Mouse (Mus musculus): ENCODE measurements around the gene Polr2c. TPM values are rescaled to one million over a fixed set of nuclear protein-coding genes. Genes with fewer than 3 reads are reported as not detected.
"Not testable (repeated sequence)": the region's sequence is repeated elsewhere in the genome, so short reads cannot be mapped to it uniquely, and the experiment has no call there.

The Polr2c gene
- polyA plus RNA-seq, 1 experiment from 2014 or later: 174 TPM

DNA sequence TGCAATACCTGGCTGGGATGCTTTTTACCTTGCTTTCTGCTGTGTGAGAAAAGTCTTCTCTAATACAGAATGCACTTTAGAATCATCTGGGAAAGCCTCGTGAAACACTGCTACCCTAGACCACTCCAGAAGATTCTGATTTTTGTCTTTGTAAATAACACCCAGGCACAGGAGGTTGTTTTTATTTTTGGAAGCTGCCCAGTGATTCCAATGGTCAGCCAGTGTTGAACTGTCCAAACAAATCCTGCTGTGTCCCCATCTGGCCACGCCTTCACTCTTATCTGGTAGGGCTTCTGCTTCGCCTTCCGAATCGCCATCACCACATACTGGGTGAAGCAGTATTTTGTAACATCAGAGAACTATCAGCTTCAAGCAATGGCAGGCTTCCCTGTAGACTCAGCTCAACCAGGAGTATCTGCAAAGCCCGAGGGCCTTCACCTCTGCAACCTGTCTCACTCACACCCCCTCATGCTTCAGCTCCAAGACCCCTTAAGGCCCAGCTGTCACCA lies 37.5 kb upstream of the Polr2c start:
- Histone ChIP-seq H3K9me3 (replicated peaks; ENCODE audit: control insufficient read depth, low read length) (no peaks in the 10 kb centered on the region), H3K9ac (ENCODE audit: low read length) (no peak overlapping the region), H3K4me2 (ENCODE audit: low read length) (no peak overlapping the region), H3K4me3 (ENCODE audit: low read depth, low read length) (no peak overlapping the region), H3K4me1 (ENCODE audit: control insufficient read depth, insufficient read depth, low read length) (no peaks in the 10 kb centered on the region), H3K27ac (ENCODE audit: low read depth, low read length) (no peak overlapping the region), H3K36me3 (ENCODE audit: control insufficient read depth, insufficient read depth, low read length) (peaks cover 31% of the 10 kb centered on the region), H3K27me3 (replicated peaks; ENCODE audit: control insufficient read depth, insufficient read depth, low read length) (no peaks in the 10 kb centered on the region)
- WGBS: 85% methylated on average over 6 of the region's 6 CpGs
- no peak for DNase-seq (ENCODE audit: low spot score)
- ATAC-seq: no peak

DNA sequence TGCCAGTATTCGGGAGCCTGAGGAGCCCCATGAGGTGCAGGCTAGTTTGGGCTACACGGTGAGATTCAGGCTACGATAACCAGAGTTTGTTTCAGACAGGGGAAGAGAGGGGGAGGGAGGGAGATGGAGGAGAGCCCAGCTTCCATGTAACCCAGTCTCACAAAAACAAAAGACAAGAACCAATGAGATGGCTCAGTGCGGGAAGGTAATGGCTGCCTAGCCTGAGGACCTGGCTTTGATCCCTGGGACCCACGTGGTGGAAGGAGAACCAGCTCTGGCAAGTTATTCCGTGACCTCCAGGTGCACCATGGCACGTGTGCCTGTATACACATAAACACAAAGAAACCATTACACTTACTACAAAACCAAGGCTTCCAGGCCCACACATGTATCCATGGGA lies 36.7 kb upstream of the Polr2c start:
- no peak overlapping the region for H3K4me2 ChIP-seq (ENCODE audit: low read length)
- no peaks in the 10 kb centered on the region for H3K4me1 ChIP-seq (ENCODE audit: control insufficient read depth, insufficient read depth, low read length)
- DNase-seq (ENCODE audit: low spot score) (no peak), ATAC-seq (no peak)
- no peak overlapping the region for H3K27ac ChIP-seq (ENCODE audit: low read depth, low read length)
- WGBS: 83% methylated on average over 7 of the region's 7 CpGs
- H3K9me3 ChIP-seq (replicated peaks; ENCODE audit: control insufficient read depth, low read length): no peaks in the 10 kb centered on the region
- no peak overlapping the region for H3K4me3 ChIP-seq (ENCODE audit: low read depth, low read length)
- H3K9ac ChIP-seq (ENCODE audit: low read length): no peak overlapping the region
- H3K36me3 ChIP-seq (ENCODE audit: control insufficient read depth, insufficient read depth, low read length): peaks cover 38% of the 10 kb centered on the region
- no peaks in the 10 kb centered on the region for H3K27me3 ChIP-seq (replicated peaks; ENCODE audit: control insufficient read depth, insufficient read depth, low read length)

- Histone ChIP-seq H3K9ac (ENCODE audit: low read length) (no peak overlapping the region), H3K27ac (ENCODE audit: low read depth, low read length) (no peak overlapping the region), H3K27me3 (replicated peaks; ENCODE audit: control insufficient read depth, insufficient read depth, low read length) (no peaks in the 10 kb centered on the region), H3K4me1 (ENCODE audit: control insufficient read depth, insufficient read depth, low read length) (no peaks in the 10 kb centered on the region), H3K36me3 (ENCODE audit: control insufficient read depth, insufficient read depth, low read length) (peaks cover 42% of the 10 kb centered on the region), H3K4me3 (ENCODE audit: low read depth, low read length) (no peak overlapping the region), H3K9me3 (replicated peaks; ENCODE audit: control insufficient read depth, low read length) (no peaks in the 10 kb centered on the region), H3K4me2 (ENCODE audit: low read length) (no peak overlapping the region)
- ATAC-seq (no peak), DNase-seq (ENCODE audit: low spot score) (no peak)
- WGBS: 76% methylated on average over 2 of the region's 2 CpGs
Measured at GRCm38 (mm10) chr8:94821381-94821780, 35.9 kb upstream of the Polr2c start.

- H3K27me3 ChIP-seq (replicated peaks; ENCODE audit: control insufficient read depth, insufficient read depth, low read length): no peaks in the 10 kb centered on the region
- H3K4me1 ChIP-seq (ENCODE audit: control insufficient read depth, insufficient read depth, low read length): no peaks in the 10 kb centered on the region
- no peak overlapping the region for H3K4me3 ChIP-seq (ENCODE audit: low read depth, low read length)
- peak; percentile 70 for ATAC-seq
- H3K9ac ChIP-seq (ENCODE audit: low read length): no peak overlapping the region
- no peak overlapping the region for H3K27ac ChIP-seq (ENCODE audit: low read depth, low read length)
- H3K4me2 ChIP-seq (ENCODE audit: low read length): no peak overlapping the region
- H3K36me3 ChIP-seq (ENCODE audit: control insufficient read depth, insufficient read depth, low read length): peaks cover 53% of the 10 kb centered on the region
- peak; percentile 62 for DNase-seq (ENCODE audit: low spot score)
- H3K9me3 ChIP-seq (replicated peaks; ENCODE audit: control insufficient read depth, low read length): no peaks in the 10 kb centered on the region
- WGBS: 78% methylated on average over 23 of the region's 23 CpGs
Measured at GRCm38 (mm10) chr8:94822637-94823560, 34.4 kb upstream of the Polr2c start.

- no peak for ATAC-seq
Measured at GRCm38 (mm10) chr8:94825170-94825569, 32.1 kb upstream of the Polr2c start.

DNA sequence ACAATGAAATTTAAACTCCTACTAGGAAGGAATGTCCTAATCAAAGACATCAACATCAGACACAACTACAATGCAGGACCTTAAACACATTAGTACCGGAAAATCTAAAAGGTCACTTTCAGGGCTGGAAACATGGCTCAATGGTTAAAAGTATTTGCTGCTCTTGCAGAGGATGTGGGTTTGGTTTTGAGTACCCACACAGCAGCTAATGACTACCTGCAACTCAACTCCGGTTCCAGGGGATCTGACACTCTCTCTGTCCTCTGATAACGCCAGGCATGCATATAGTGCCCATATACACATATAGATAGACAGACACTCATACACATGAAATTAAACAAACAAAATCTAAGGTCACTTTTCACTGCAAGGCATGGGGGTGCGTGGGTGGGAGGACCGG lies 31.0 kb upstream of the Polr2c start:
- no peaks in the 10 kb centered on the region for H3K9me3 ChIP-seq (replicated peaks; ENCODE audit: control insufficient read depth, low read length)
- H3K9ac ChIP-seq (ENCODE audit: low read length): no peak overlapping the region
- no peaks in the 10 kb centered on the region for H3K4me1 ChIP-seq (ENCODE audit: control insufficient read depth, insufficient read depth, low read length)
- 93% methylated on average over 5 of the region's 5 CpGs for WGBS
- H3K27ac ChIP-seq (ENCODE audit: low read depth, low read length): no peak overlapping the region
- no peak for DNase-seq (ENCODE audit: low spot score)
- H3K4me2 ChIP-seq (ENCODE audit: low read length): no peak overlapping the region
- H3K27me3 ChIP-seq (replicated peaks; ENCODE audit: control insufficient read depth, insufficient read depth, low read length): no peaks in the 10 kb centered on the region
- H3K36me3 ChIP-seq (ENCODE audit: control insufficient read depth, insufficient read depth, low read length): peaks cover 68% of the 10 kb centered on the region
- no peak overlapping the region for H3K4me3 ChIP-seq (ENCODE audit: low read depth, low read length)
- no peak for ATAC-seq

More at GRCm38 (mm10) chr8:94825170-94825569, 32.1 kb upstream of the Polr2c start:
- H3K36me3 ChIP-seq (ENCODE audit: control insufficient read depth, insufficient read depth, low read length): peaks cover 65% of the 10 kb centered on the region
- H3K4me1 ChIP-seq (ENCODE audit: control insufficient read depth, insufficient read depth, low read length): no peaks in the 10 kb centered on the region
- no peak overlapping the region for H3K4me3 ChIP-seq (ENCODE audit: low read depth, low read length)
- H3K27ac ChIP-seq (ENCODE audit: low read depth, low read length): no peak overlapping the region
- DNase-seq (ENCODE audit: low spot score): no peak
- 87% methylated on average over 6 of the region's 6 CpGs for WGBS
- no peaks in the 10 kb centered on the region for H3K27me3 ChIP-seq (replicated peaks; ENCODE audit: control insufficient read depth, insufficient read depth, low read length)
- H3K4me2 ChIP-seq (ENCODE audit: low read length): no peak overlapping the region
- no peak overlapping the region for H3K9ac ChIP-seq (ENCODE audit: low read length)
- no peaks in the 10 kb centered on the region for H3K9me3 ChIP-seq (replicated peaks; ENCODE audit: control insufficient read depth, low read length)

GRCm38 (mm10) chr8:94828284-94828683 lies 29.0 kb upstream of the Polr2c start:
- Histone ChIP-seq H3K36me3 (ENCODE audit: control insufficient read depth, insufficient read depth, low read length) (peaks cover 62% of the 10 kb centered on the region), H3K4me3 (ENCODE audit: low read depth, low read length) (no peak overlapping the region), H3K27me3 (replicated peaks; ENCODE audit: control insufficient read depth, insufficient read depth, low read length) (no peaks in the 10 kb centered on the region), H3K4me2 (ENCODE audit: low read length) (no peak overlapping the region), H3K4me1 (ENCODE audit: control insufficient read depth, insufficient read depth, low read length) (no peaks in the 10 kb centered on the region), H3K9ac (ENCODE audit: low read length) (no peak overlapping the region), H3K9me3 (replicated peaks; ENCODE audit: control insufficient read depth, low read length) (no peaks in the 10 kb centered on the region), H3K27ac (ENCODE audit: low read depth, low read length) (no peak overlapping the region)
- DNase-seq (ENCODE audit: low spot score) (no peak), ATAC-seq (no peak)
- 87% methylated on average over 6 of the region's 6 CpGs for WGBS

DNA sequence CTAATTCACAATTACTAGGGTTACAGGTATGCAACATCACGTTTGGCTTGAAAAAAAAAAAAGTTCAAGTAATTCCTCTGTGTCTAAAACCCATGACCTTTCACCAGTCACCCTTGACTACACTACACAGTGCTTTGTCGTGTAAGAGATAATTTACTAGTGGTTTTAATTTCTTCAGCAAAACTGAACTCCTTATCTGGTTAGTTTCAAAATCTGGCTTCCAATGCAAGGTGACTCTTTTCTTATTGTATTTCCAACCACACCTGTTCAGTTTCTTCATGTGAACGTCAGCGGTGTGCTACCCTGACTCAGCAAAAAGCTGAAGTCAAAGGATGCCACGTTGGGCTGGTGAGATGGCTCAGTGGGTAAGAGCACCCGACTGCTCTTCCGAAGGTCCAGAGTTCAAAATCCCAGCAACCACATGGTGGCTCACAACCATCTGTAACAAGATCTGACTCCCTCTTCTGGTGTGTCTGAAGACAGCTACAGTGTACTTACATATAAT lies 23.3 kb upstream of the Polr2c start:
- H3K4me1 ChIP-seq (ENCODE audit: control insufficient read depth, insufficient read depth, low read length); ATAC-seq; H3K9ac ChIP-seq (ENCODE audit: low read length); DNase-seq (ENCODE audit: low spot score); H3K9me3 ChIP-seq (replicated peaks; ENCODE audit: control insufficient read depth, low read length); H3K27ac ChIP-seq (ENCODE audit: low read depth, low read length); H3K4me3 ChIP-seq (ENCODE audit: low read depth, low read length); H3K4me2 ChIP-seq (ENCODE audit: low read length); H3K27me3 ChIP-seq (replicated peaks; ENCODE audit: control insufficient read depth, insufficient read depth, low read length): not testable (repeated sequence)
- peaks cover 27% of the 10 kb centered on the region for H3K36me3 ChIP-seq (ENCODE audit: control insufficient read depth, insufficient read depth, low read length)
- WGBS: 83% methylated on average over 7 of the region's 7 CpGs

GRCm38 (mm10) chr8:94835751-94836150 lies 21.5 kb upstream of the Polr2c start:
- not testable (repeated sequence) for H3K4me2 ChIP-seq (ENCODE audit: low read length); H3K27ac ChIP-seq (ENCODE audit: low read depth, low read length); H3K27me3 ChIP-seq (replicated peaks; ENCODE audit: control insufficient read depth, insufficient read depth, low read length); ATAC-seq; DNase-seq (ENCODE audit: low spot score); H3K9ac ChIP-seq (ENCODE audit: low read length); H3K4me3 ChIP-seq (ENCODE audit: low read depth, low read length); H3K4me1 ChIP-seq (ENCODE audit: control insufficient read depth, insufficient read depth, low read length); H3K9me3 ChIP-seq (replicated peaks; ENCODE audit: control insufficient read depth, low read length)
- peaks cover 14% of the 10 kb centered on the region for H3K36me3 ChIP-seq (ENCODE audit: control insufficient read depth, insufficient read depth, low read length)
- WGBS: 93% methylated on average over 13 of the region's 13 CpGs

All from forebrain, embryonic 14.5 days (tissue).